Mouse (Mus musculus) lung, postnatal 14 days (tissue): ENCODE results near the gene Grhl1.
"Not testable (repeated sequence)": the region's sequence is repeated elsewhere in the genome, so short reads cannot be mapped to it uniquely, and the experiment has no call there.

Experiments
- DNase-seq: peaks from one replicate; pipeline ENCODE4 v3.0.0; 2021

Gene Grhl1

GRCm38 (mm10) chr12:24571523-24572392, at the start of gene Grhl1:
Gene Grhl1, plus strand, starts transcription at chr12:24572283.
- peak; percentile 93 for DNase-seq

GRCm38 (mm10) chr12:24525065-24525464, 47.0 kb upstream of the Grhl1 start:
- DNase-seq: not testable (repeated sequence)

- no peak for DNase-seq
Observed at GRCm38 (mm10) chr12:24536390-24536789, 35.7 kb upstream of the Grhl1 start.

GRCm38 (mm10) chr12:24537201-24537600, 34.9 kb upstream of the Grhl1 start:
- DNase-seq: no peak

- peak; percentile 16 for DNase-seq
Observed at GRCm38 (mm10) chr12:24537965-24538364, 34.1 kb upstream of the Grhl1 start.

- no peak for DNase-seq
Observed at GRCm38 (mm10) chr12:24541426-24542154, 30.5 kb upstream of the Grhl1 start.

- no peak for DNase-seq
Observed at GRCm38 (mm10) chr12:24547686-24548085, 24.4 kb upstream of the Grhl1 start.

GRCm38 (mm10) chr12:24548885-24549284, 23.2 kb upstream of the Grhl1 start:
- DNase-seq: no peak

- DNase-seq: no peak
Observed at GRCm38 (mm10) chr12:24552531-24552930, 19.6 kb upstream of the Grhl1 start.

- DNase-seq: no peak
Observed at GRCm38 (mm10) chr12:24555976-24556375, 16.1 kb upstream of the Grhl1 start.

GRCm38 (mm10) chr12:24563395-24563960, 8.6 kb upstream of the Grhl1 start:
- no peak for DNase-seq

GRCm38 (mm10) chr12:24565311-24565710, 6.8 kb upstream of the Grhl1 start:
- DNase-seq: no peak

GRCm38 (mm10) chr12:24567606-24568005, 4.5 kb upstream of the Grhl1 start:
- no peak for DNase-seq

GRCm38 (mm10) chr12:24572421-24573274, 565 bp downstream of the Grhl1 start:
- no peak for DNase-seq

- DNase-seq: no peak
Observed at GRCm38 (mm10) chr12:24573275-24573580, 1.1 kb downstream of the Grhl1 start.

GRCm38 (mm10) chr12:24574870-24575269, 2.8 kb downstream of the Grhl1 start:
- no peak for DNase-seq

- DNase-seq: no peak
Observed at GRCm38 (mm10) chr12:24580452-24580851, 8.4 kb downstream of the Grhl1 start.

GRCm38 (mm10) chr12:24580996-24581683, 9.1 kb downstream of the Grhl1 start:
- DNase-seq: no peak

GRCm38 (mm10) chr12:24583653-24584052, 11.6 kb downstream of the Grhl1 start:
- no peak for DNase-seq

GRCm38 (mm10) chr12:24584835-24585234, 12.8 kb downstream of the Grhl1 start:
- no peak for DNase-seq

- DNase-seq: no peak
Observed at GRCm38 (mm10) chr12:24586193-24586592, 14.1 kb downstream of the Grhl1 start.

GRCm38 (mm10) chr12:24590371-24590770, 18.3 kb downstream of the Grhl1 start:
- DNase-seq: no peak
